8 mouse cellular contexts compared by ENCODE assay signal in genomic region chr1:172499765-172500441, GRCm38 (mm10). TPM values are rescaled to one million over a fixed set of nuclear protein-coding genes. Genes with fewer than 3 reads are reported as not detected.
DNase-seq lines count a peak whose midpoint lies in the region; ATAC-seq lines count a peak whose summit lies in the region.

TSS of gene Tagln2 (plus strand) at chr1:172500047.

- H3K9me3 ChIP-seq in embryonic facial prominence, embryonic 13.5 days, result no peaks in the 10 kb centered on the region
- no peaks in the 10 kb centered on the region for H3K9me3 ChIP-seq in heart, embryonic 11.5 days (replicated peaks; ENCODE audit: control insufficient read depth, low read length)
- no peaks in the 10 kb centered on the region for H3K9me3 ChIP-seq in kidney, embryonic 15.5 days (replicated peaks)

- peak within 1 kb of the TSS; percentile 60 for H3K4me3 ChIP-seq in embryonic facial prominence, embryonic 13.5 days
- peak within 1 kb of the TSS; percentile 74 for H3K4me3 ChIP-seq in heart, embryonic 11.5 days (ENCODE audit: low read depth, low read length)
- H3K4me3 ChIP-seq in kidney, embryonic 15.5 days (replicated peaks), result peak within 1 kb of the TSS; percentile 68

- ATAC-seq in embryonic facial prominence, embryonic 13.5 days (ENCODE audit: insufficient number of reproducible peaks, insufficient read depth, low FRiP score, low TSS enrichment, low read depth), result peak; percentile 29; the same call in 1 of the 2 replicates
- peak; percentile 64 for ATAC-seq in heart, embryonic 11.5 days (replicated peaks; ENCODE audit: insufficient number of reproducible peaks, low FRiP score, low TSS enrichment)
- peak; percentile 78 for ATAC-seq in kidney, embryonic 15.5 days (replicated peaks; ENCODE audit: low FRiP score)

- peak; percentile 65 to 83 for DNase-seq in spleen, adult 18-20 months
- DNase-seq in spleen, adult 12 weeks (ENCODE audit: low spot score), result no peak
- DNase-seq in lung, postnatal 10 days, result peak; percentile 95
- DNase-seq in ovary, postnatal 10 days (ENCODE audit: low spot score), result peak; percentile 63
- DNase-seq in urinary bladder, postnatal 36 days (ENCODE audit: low spot score in 2 of 2), result peak; percentile 87 to 90

- peak within 1 kb of the TSS; percentile 77 for H3K4me2 ChIP-seq in embryonic facial prominence, embryonic 13.5 days
- peak within 1 kb of the TSS; percentile 77 for H3K4me2 ChIP-seq in heart, embryonic 11.5 days
- H3K4me2 ChIP-seq in kidney, embryonic 15.5 days, result peak within 1 kb of the TSS; percentile 65

- peak within 1 kb of the TSS; percentile 51 for H3K27ac ChIP-seq in embryonic facial prominence, embryonic 13.5 days
- peak within 1 kb of the TSS; percentile 90 for H3K27ac ChIP-seq in heart, embryonic 11.5 days (ENCODE audit: low read depth, low read length)
- peak within 1 kb of the TSS; percentile 87 for H3K27ac ChIP-seq in kidney, embryonic 15.5 days

- 1% methylated on average over 30 of the region's 30 CpGs for WGBS in embryonic facial prominence, embryonic 13.5 days
- WGBS in heart, embryonic 11.5 days (ENCODE audit: insufficient replicate concordance), result 1% methylated on average over 30 of the region's 30 CpGs
- under 1% methylated on average over 30 of the region's 30 CpGs for WGBS in kidney, embryonic 15.5 days

- peaks cover 50% of the 10 kb centered on the region for H3K4me1 ChIP-seq in embryonic facial prominence, embryonic 13.5 days
- peaks cover 34% of the 10 kb centered on the region for H3K4me1 ChIP-seq in heart, embryonic 11.5 days (ENCODE audit: control insufficient read depth, insufficient read depth, low read length)
- H3K4me1 ChIP-seq in kidney, embryonic 15.5 days, result peaks cover 55% of the 10 kb centered on the region

- peaks cover 26% of the 10 kb centered on the region for H3K27me3 ChIP-seq in embryonic facial prominence, embryonic 13.5 days
- peaks cover 5% of the 10 kb centered on the region; the same call in 1 of the 2 replicates for H3K27me3 ChIP-seq in heart, embryonic 11.5 days (ENCODE audit: control insufficient read depth, insufficient read depth, low read length)
- H3K27me3 ChIP-seq in kidney, embryonic 15.5 days, result no peaks in the 10 kb centered on the region

- peak within 1 kb of the TSS; percentile 76 for H3K9ac ChIP-seq in embryonic facial prominence, embryonic 13.5 days
- peak within 1 kb of the TSS; percentile 85 for H3K9ac ChIP-seq in heart, embryonic 11.5 days (ENCODE audit: low read depth, low read length)
- peak within 1 kb of the TSS; percentile 64 for H3K9ac ChIP-seq in kidney, embryonic 15.5 days

- peaks cover 36% of the 10 kb centered on the region for H3K36me3 ChIP-seq in embryonic facial prominence, embryonic 13.5 days
- no peaks in the 10 kb centered on the region; the same call in 1 of the 2 replicates for H3K36me3 ChIP-seq in heart, embryonic 11.5 days (ENCODE audit: control insufficient read depth, insufficient read depth, low read length)
- H3K36me3 ChIP-seq in kidney, embryonic 15.5 days, result peaks cover 35% of the 10 kb centered on the region

RNA-seq across cellular contexts. Expression of gene Tagln2, which starts in this region (rescaled TPM):
- polyA plus RNA-seq in embryonic facial prominence, embryonic 13.5 days (2015; fragmentation: Nextera tagmentation; extraction: Ambion mirVana), result 133 and 135 TPM in 2 replicates
- 248 and 295 TPM in 2 replicates for polyA plus RNA-seq in heart, embryonic 11.5 days (2014; fragmentation: Nextera tagmentation; extraction: Ambion mirVana)
- 246 and 251 TPM in 2 replicates for polyA plus RNA-seq in kidney, embryonic 15.5 days (2015; fragmentation: Nextera tagmentation; extraction: Ambion mirVana)
